Mouse (Mus musculus) ES-E14 (cell line): Measurements from ENCODE around the gene Supt6. TPM values are rescaled to one million over a fixed set of nuclear protein-coding genes. Genes with fewer than 3 reads are reported as not detected.

ENCODE experiments used
- DNase-seq: peaks from one replicate; pipeline ENCODE4 v3.0.0-alpha.2; 2013; ENCODE audit warnings: low read depth, low spot score
- H3K27ac ChIP-seq: 2 replicates; pipeline ENCODE4 v1.5.1; 2012; ENCODE audit warnings: low read depth, mild to moderate bottlenecking, low read length, moderate library complexity, mixed read lengths; ENCODE audit not compliant: poor library complexity, insufficient read depth, severe bottlenecking
- H3K36me3 ChIP-seq: 2 replicates; pipeline ENCODE4 v1.6.1; 2012; ENCODE audit warnings: mild to moderate bottlenecking, low read length, moderate library complexity, mixed read lengths; ENCODE audit not compliant: control insufficient read depth, poor library complexity, insufficient read depth, severe bottlenecking
- H3K4me1 ChIP-seq, 2 experiments: fragments of 150-350 bp in 1 of 2; sonication (generic) in 1 of 2; 2 replicates each; pipeline ENCODE4 v1.6.1; 2012; ENCODE audit warnings: low read length in 2 of 2, mild to moderate bottlenecking in 1 of 2, mixed read lengths in 1 of 2; ENCODE audit not compliant: control insufficient read depth in 2 of 2, insufficient read depth in 2 of 2, poor library complexity in 1 of 2
- H3K4me3 ChIP-seq, 2 experiments: fragments of 150-350 bp in 1 of 2; sonication (generic) in 1 of 2; 2 replicates each; pipeline ENCODE4 v1.5.1; 2012; ENCODE audit warnings: low read length in 2 of 2, low read depth in 1 of 2, mild to moderate bottlenecking in 1 of 2, mixed read lengths in 1 of 2; ENCODE audit not compliant: insufficient read depth in 1 of 2, poor library complexity in 1 of 2, severe bottlenecking in 1 of 2
- H3K9ac ChIP-seq: 2 replicates; pipeline ENCODE4 v1.6.1; 2012; ENCODE audit warnings: low read depth, mild to moderate bottlenecking, low read length, mixed read lengths; ENCODE audit not compliant: poor library complexity, insufficient read depth, severe bottlenecking
- H3K9me3 ChIP-seq: fragments of 150-350 bp; sonication (generic); 2 replicates; pipeline ENCODE4 v1.6.1; 2012; ENCODE audit warnings: low read depth, mild to moderate bottlenecking, low read length; ENCODE audit not compliant: control insufficient read depth, insufficient read depth
- CHD2 ChIP-seq: IDR thresholded peaks from 2 replicates; pipeline ENCODE4 v1.6.1; 2014; ENCODE audit warnings: mild to moderate bottlenecking, low read depth, low read length, inconsistent platforms
- HCFC1 ChIP-seq: IDR thresholded peaks from 2 replicates; pipeline ENCODE4 v1.6.1; 2012; ENCODE audit warnings: low read length, inconsistent platforms, borderline replicate concordance; ENCODE audit not compliant: insufficient read depth
- MAFK ChIP-seq: IDR thresholded peaks from 2 replicates; pipeline ENCODE4 v1.6.1; 2014; ENCODE audit warnings: mild to moderate bottlenecking, low read depth, low read length, inconsistent platforms; ENCODE audit not compliant: insufficient read depth
- ZC3H11A ChIP-seq: IDR thresholded peaks from 2 replicates; pipeline ENCODE4 v1.6.1; 2012; ENCODE audit warnings: low read depth, mild to moderate bottlenecking, inconsistent platforms, low read length, borderline replicate concordance
- ZNF384 ChIP-seq: IDR thresholded peaks from 2 replicates; pipeline ENCODE4 v1.6.1; 2012; ENCODE audit warnings: low read depth, low read length, inconsistent platforms
- in situ Hi-C, 2 experiments: fragments of 600-800 bp; cut with MboI; formaldehyde crosslinking; loops; one replicate each; pipeline ENCODE4 v1.15.1; 2025; ENCODE audit warnings: low sequenced_read_pairs in 2 of 2, inconsistent platforms in 1 of 2; ENCODE audit not compliant: unreplicated experiment in 2 of 2
- total RNA-seq: library from RNA; depleted of rRNA; stranded (reverse); fragments of 300-350 nt; gene quantifications from 2 replicates; pipeline ENCODE4 v1.2.3, GENCODE M21; 2012

Supt6 gene
- total RNA-seq, 1 experiment = 63.0 TPM

- no peak overlapping the region for H3K27ac ChIP-seq
- in situ Hi-C loops = no loop called here
- DNase-seq = no peak
Observed at GRCm38 (mm10) chr11:78256618-78257017, 10.8 kb upstream of the Supt6 start.

DNA sequence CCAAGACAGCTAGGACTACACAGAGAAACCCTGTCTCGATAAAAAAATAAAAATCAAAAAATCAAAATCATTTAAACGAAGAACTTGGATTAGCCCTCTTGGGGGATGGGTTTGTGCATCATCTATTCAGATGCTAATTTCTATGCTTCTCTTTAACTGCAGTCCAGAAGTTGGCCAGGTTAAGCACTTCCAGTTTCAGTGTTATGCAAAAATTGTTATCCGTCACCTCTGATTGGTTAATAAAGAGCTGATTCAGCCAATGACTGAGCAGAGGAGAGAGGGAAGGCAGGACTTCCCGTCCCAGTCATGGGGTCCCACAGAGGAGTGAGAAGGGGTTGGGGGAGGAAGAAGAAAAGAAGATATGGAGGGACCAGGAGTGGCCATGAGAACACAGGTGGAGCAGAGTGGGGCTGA lies 1.9 kb upstream of the Supt6 start:
- DNase-seq = peak; percentile 74
- peak overlapping the region; percentile 74 for H3K9ac ChIP-seq
- peak overlapping the region; percentile 65 to 99 for H3K4me3 ChIP-seq
- no peaks in the 10 kb centered on the region for H3K9me3 ChIP-seq
- TF ChIP-seq ZNF384 (no peak), CHD2 (peak; percentile 89), ZC3H11A (no peak), MAFK (peak; percentile 46; the same call in 1 of the 2 replicates), HCFC1 (no peak)
- H3K27ac ChIP-seq = peak overlapping the region; percentile 97
- H3K4me1 ChIP-seq = peaks cover 9 to 17% of the 10 kb centered on the region in 2 experiments; a peak in 3 of 4 replicates
- in situ Hi-C loops = no loop called here
- H3K36me3 ChIP-seq = peaks cover 11% of the 10 kb centered on the region; the same call in 1 of the 2 replicates

More at GRCm38 (mm10) chr11:78256618-78257017, 10.8 kb upstream of the Supt6 start:
- Histone ChIP-seq H3K4me1 (no peaks in the 10 kb centered on the region), H3K9ac (no peak overlapping the region), H3K36me3 (peaks cover 16% of the 10 kb centered on the region), H3K9me3 (no peaks in the 10 kb centered on the region), H3K4me3 (no peak overlapping the region)
- TF ChIP-seq MAFK (no peak), ZNF384 (no peak), HCFC1 (no peak), CHD2 (no peak), ZC3H11A (no peak)

- Histone ChIP-seq H3K27ac (peak overlapping the region; percentile 97), H3K4me1 (peaks cover 10 to 17% of the 10 kb centered on the region in 2 experiments; a peak in 3 of 4 replicates), H3K4me3 (peak overlapping the region; percentile 54 to 99), H3K9ac (peak overlapping the region; percentile 74), H3K9me3 (no peaks in the 10 kb centered on the region), H3K36me3 (peaks cover 6% of the 10 kb centered on the region; the same call in 1 of the 2 replicates)
- in situ Hi-C loops = no loop called here
- no peak for DNase-seq
- TF ChIP-seq HCFC1 (no peak), ZC3H11A (no peak), CHD2 (no peak), ZNF384 (no peak), MAFK (no peak)
Observed at GRCm38 (mm10) chr11:78247012-78247348, 1.2 kb upstream of the Supt6 start.

DNA sequence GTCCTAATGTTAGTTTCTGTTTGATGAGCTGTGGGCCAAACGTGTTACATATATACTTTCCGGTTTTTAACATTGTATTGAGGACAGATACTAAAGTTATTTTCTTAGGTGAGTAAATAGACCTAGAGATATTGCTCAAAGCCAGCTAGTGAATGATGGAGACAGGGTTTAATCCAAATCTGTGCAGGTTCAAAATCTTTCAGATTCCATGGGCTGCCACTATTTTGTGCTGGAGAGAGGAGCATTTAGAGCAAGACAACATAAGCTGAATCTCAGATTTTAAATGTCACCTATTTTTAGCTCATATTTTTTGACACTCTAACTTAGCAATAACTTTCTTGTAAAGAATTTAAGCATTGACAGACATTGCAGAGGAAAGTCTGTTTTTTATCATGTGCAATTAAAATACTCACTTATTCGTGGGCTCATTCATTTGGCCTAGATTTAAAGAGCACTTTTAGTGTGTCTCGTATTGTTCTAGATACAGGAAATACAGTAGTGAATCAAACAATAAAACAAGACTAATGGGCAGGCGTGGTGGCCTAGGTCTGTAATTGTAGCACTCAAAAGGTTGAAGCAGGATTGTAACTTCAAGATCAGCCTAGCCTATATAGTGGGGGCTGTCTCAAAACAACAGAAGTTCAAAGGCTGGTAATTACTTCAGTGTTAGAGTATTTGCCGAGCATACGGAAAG lies 678 bp upstream of the Supt6 start:
- H3K9ac ChIP-seq = peak overlapping the region; percentile 16; the same call in 1 of the 2 replicates
- DNase-seq = no peak
- H3K4me3 ChIP-seq = peak overlapping the region; percentile 94 to 99
- in situ Hi-C loops = no loop called here
- H3K27ac ChIP-seq = peak overlapping the region; percentile 97; the same call in 1 of the 2 replicates
- H3K4me1 ChIP-seq = peaks cover 11 to 17% of the 10 kb centered on the region in 2 experiments
- peaks cover 6% of the 10 kb centered on the region; the same call in 1 of the 2 replicates for H3K36me3 ChIP-seq
- no peaks in the 10 kb centered on the region for H3K9me3 ChIP-seq
- no peak for TF ChIP-seq ZNF384
- no peak for TF ChIP-seq MAFK
- TF ChIP-seq CHD2 = no peak
- no peak for TF ChIP-seq ZC3H11A
- TF ChIP-seq HCFC1 = no peak
